Mouse (Mus musculus) MEL (cell line): ENCODE data around the gene Ilf2. TPM values are rescaled to one million over a fixed set of nuclear protein-coding genes. Genes with fewer than 3 reads are reported as not detected.

ENCODE experiments used
- DNase-seq: peaks from one replicate; pipeline ENCODE4 v3.0.0; 2011; ENCODE audit warnings: low read depth, low spot score
- H3K27ac ChIP-seq: 2 replicates; pipeline ENCODE4 v1.5.1; 2012; ENCODE audit warnings: low read depth, mild to moderate bottlenecking, control low read depth, low read length, moderate library complexity; ENCODE audit not compliant: control insufficient read depth
- H3K27me3 ChIP-seq, 2 experiments: fragments of 150-350 bp in 1 of 2; sonication (generic) in 1 of 2; 2 replicates each; pipeline ENCODE4 v1.6.1; 2012; ENCODE audit warnings: low read length in 2 of 2, mild to moderate bottlenecking in 2 of 2, improper control_type of control experiment in 1 of 2, moderate library complexity in 1 of 2; ENCODE audit not compliant: insufficient read depth in 2 of 2, control insufficient read depth in 1 of 2
- H3K36me3 ChIP-seq, 2 experiments: 2 replicates each; pipeline ENCODE4 v1.6.1; 2012 to 2014; ENCODE audit warnings: low read length in 2 of 2, improper control_type of control experiment in 1 of 2, inconsistent platforms in 1 of 2, mild to moderate bottlenecking in 1 of 2; ENCODE audit not compliant: insufficient read depth in 2 of 2, control insufficient read depth in 1 of 2
- H3K4me1 ChIP-seq, 2 experiments: fragments of 150-350 bp in 1 of 2; sonication (generic) in 1 of 2; 2 replicates each; pipeline ENCODE4 v1.6.1; 2012; ENCODE audit warnings: low read length in 2 of 2, improper control_type of control experiment in 1 of 2, mild to moderate bottlenecking in 1 of 2; ENCODE audit not compliant: insufficient read depth in 2 of 2, control insufficient read depth in 1 of 2
- H3K4me3 ChIP-seq, 2 experiments: fragments of 150-350 bp in 1 of 2; sonication (generic) in 1 of 2; 2 replicates each; pipeline ENCODE4 v1.5.1; 2012; ENCODE audit warnings: low read depth in 2 of 2, low read length in 2 of 2, mild to moderate bottlenecking in 2 of 2, moderate library complexity in 2 of 2, control low read depth in 1 of 2, improper control_type of control experiment in 1 of 2; ENCODE audit not compliant: control insufficient read depth in 1 of 2, insufficient read depth in 1 of 2
- H3K79me2 ChIP-seq: 2 replicates; pipeline ENCODE4 v1.6.1; 2012; ENCODE audit warnings: mild to moderate bottlenecking, low read length, moderate library complexity; ENCODE audit not compliant: control insufficient read depth, poor library complexity, insufficient read depth
- H3K9ac ChIP-seq: 2 replicates; pipeline ENCODE4 v1.6.1; 2012; ENCODE audit warnings: low read depth, mild to moderate bottlenecking, control low read depth, low read length, moderate library complexity; ENCODE audit not compliant: control insufficient read depth, poor library complexity, severe bottlenecking
- H3K9me3 ChIP-seq: fragments of 150-350 bp; sonication (generic); replicated peaks from 2 replicates; pipeline ENCODE4 v1.6.1; 2012; ENCODE audit warnings: mild to moderate bottlenecking, low read length, improper control_type of control experiment, moderate library complexity; ENCODE audit not compliant: insufficient read depth
- BHLHE40 ChIP-seq: IDR thresholded peaks from 2 replicates; pipeline ENCODE4 v1.6.1; 2012; ENCODE audit warnings: low read depth, mild to moderate bottlenecking, inconsistent platforms, low read length, improper control_type of control experiment, borderline replicate concordance
- CHD2 ChIP-seq: IDR thresholded peaks from 2 replicates; pipeline ENCODE4 v1.6.1; 2011; ENCODE audit warnings: low read length, improper control_type of control experiment
- EP300 ChIP-seq, 2 experiments: IDR thresholded peaks; 2 replicates each; pipeline ENCODE4 v1.6.1; 2011; ENCODE audit warnings: improper control_type of control experiment in 2 of 2, low read length in 2 of 2, low read depth in 1 of 2, mild to moderate bottlenecking in 1 of 2
- ETS1 ChIP-seq: IDR thresholded peaks from 2 replicates; pipeline ENCODE4 v1.6.1; 2012; ENCODE audit warnings: low read depth, mild to moderate bottlenecking, inconsistent platforms, low read length, improper control_type of control experiment, moderate library complexity
- GABPA ChIP-seq: IDR thresholded peaks from 2 replicates; pipeline ENCODE4 v1.6.1; 2012; ENCODE audit warnings: low read depth, mild to moderate bottlenecking, inconsistent platforms, low read length, improper control_type of control experiment, moderate library complexity
- MAZ ChIP-seq: IDR thresholded peaks from 2 replicates; pipeline ENCODE4 v1.6.1; 2012; ENCODE audit warnings: low read depth, mild to moderate bottlenecking, inconsistent platforms, low read length, improper control_type of control experiment
- MEF2A ChIP-seq: IDR thresholded peaks from 2 replicates; pipeline ENCODE4 v1.6.1; 2014; ENCODE audit warnings: low read depth, mild to moderate bottlenecking, inconsistent platforms, low read length, improper control_type of control experiment; ENCODE audit not compliant: poor library complexity, insufficient replicate concordance, severe bottlenecking; ENCODE audit errors: extremely low read depth
- POLR2A ChIP-seq, 2 experiments: IDR thresholded peaks; 2 replicates each; pipeline ENCODE4 v1.6.1; 2011 to 2012; ENCODE audit warnings: low read length in 2 of 2, mild to moderate bottlenecking in 2 of 2, control low read depth in 1 of 2, improper control_type of control experiment in 1 of 2, low read depth in 1 of 2, moderate library complexity in 1 of 2; ENCODE audit not compliant: control insufficient read depth in 1 of 2, insufficient read depth in 1 of 2, poor library complexity in 1 of 2
- SMC3 ChIP-seq: IDR thresholded peaks from 2 replicates; pipeline ENCODE4 v1.6.1; 2011; ENCODE audit warnings: low read depth, low read length, improper control_type of control experiment
- TAL1 ChIP-seq: IDR thresholded peaks from 2 replicates; pipeline ENCODE4 v1.6.1; 2012; ENCODE audit warnings: mild to moderate bottlenecking, inconsistent platforms, low read length, moderate library complexity, mixed read lengths
- TBP ChIP-seq: IDR thresholded peaks from 2 replicates; pipeline ENCODE4 v1.8.0; 2011; ENCODE audit warnings: low read depth, low read length, improper control_type of control experiment
- TCF12 ChIP-seq: IDR thresholded peaks from 2 replicates; pipeline ENCODE4 v1.6.1; 2014; ENCODE audit warnings: low read depth, mild to moderate bottlenecking, inconsistent platforms, low read length, improper control_type of control experiment, moderate library complexity
- ZMIZ1 ChIP-seq: IDR thresholded peaks from 2 replicates; pipeline ENCODE4 v1.6.1; 2012; ENCODE audit warnings: low read depth, mild to moderate bottlenecking, inconsistent platforms, low read length, improper control_type of control experiment, moderate library complexity
- polyA plus RNA-seq, 2 experiments: library from polyadenylated mRNA; stranded (reverse) in 1 of 2; unstranded in 1 of 2; fragments of >175 nt in 1 of 2; fragments of >200 nt in 1 of 2; gene quantifications; 2 replicates each; pipeline versions ENCODE4 v1.2.1 to v1.2.4; 2012; ENCODE audit warnings: low replicate concordance in 2 of 2, low read depth in 1 of 2; ENCODE audit not compliant: insufficient read length in 2 of 2, insufficient read depth in 1 of 2, missing spikeins in 1 of 2
- total RNA-seq: library from RNA; depleted of rRNA; stranded (reverse); fragments of 300-350 nt; gene quantifications from 2 replicates; pipeline ENCODE4 v1.2.3, GENCODE M21; 2012

Ilf2 gene
- total and polyA plus RNA-seq, 3 experiments, result 107 to 223 (median 175) TPM

GRCm38 (mm10) chr3:90464552-90465080, 11.3 kb upstream of the Ilf2 start:
- no peaks in the 10 kb centered on the region for H3K36me3 ChIP-seq
- no peak overlapping the region for H3K4me3 ChIP-seq
- H3K27ac ChIP-seq, result no peak overlapping the region
- H3K9me3 ChIP-seq, result no peaks in the 10 kb centered on the region
- TF ChIP-seq CHD2 (no peak), TBP (no peak), POLR2A (IDR thresholded peaks at IDR 0.05; ENCODE audit: control insufficient read depth in 1 of 2, insufficient read depth in 1 of 2, low read depth in 1 of 2, low read length in 2 of 2, poor library complexity in 1 of 2) (no peak), EP300 (IDR thresholded peaks at IDR 0.05; ENCODE audit: low read depth in 1 of 2, low read length in 2 of 2) (no peak), MAZ (no peak), ETS1 (no peak), TAL1 (no peak)
- no peak overlapping the region for H3K9ac ChIP-seq
- no peaks in the 10 kb centered on the region for H3K79me2 ChIP-seq
- H3K4me1 ChIP-seq, result no peaks in the 10 kb centered on the region
- peaks cover 8 to 12% of the 10 kb centered on the region in 2 experiments for H3K27me3 ChIP-seq
- DNase-seq, result no peak

GRCm38 (mm10) chr3:90465081-90465685, 10.7 kb upstream of the Ilf2 start:
- no peak for DNase-seq
- Histone ChIP-seq H3K27me3 (peaks cover 8 to 12% of the 10 kb centered on the region in 2 experiments), H3K79me2 (no peaks in the 10 kb centered on the region), H3K4me3 (no peak overlapping the region), H3K36me3 (no peaks in the 10 kb centered on the region), H3K9me3 (no peaks in the 10 kb centered on the region), H3K9ac (no peak overlapping the region), H3K27ac (no peak overlapping the region), H3K4me1 (no peaks in the 10 kb centered on the region)
- no peak for TF ChIP-seq SMC3
- TF ChIP-seq ZMIZ1, result no peak
- TF ChIP-seq TCF12, result no peak
- no peak for TF ChIP-seq MEF2A
- TF ChIP-seq GABPA, result no peak

- peaks cover 8 to 12% of the 10 kb centered on the region in 2 experiments for H3K27me3 ChIP-seq
- DNase-seq, result no peak
- no peaks in the 10 kb centered on the region for H3K79me2 ChIP-seq
- no peak within 1 kb of the TSS for H3K4me3 ChIP-seq
- H3K9ac ChIP-seq, result no peak within 1 kb of the TSS
- TF ChIP-seq BHLHE40, result no peak
- TF ChIP-seq ZMIZ1, result no peak
- H3K36me3 ChIP-seq, result no peaks in the 10 kb centered on the region
- H3K9me3 ChIP-seq, result no peaks in the 10 kb centered on the region
- no peaks in the 10 kb centered on the region for H3K4me1 ChIP-seq
- no peak within 1 kb of the TSS for H3K27ac ChIP-seq
Measured at GRCm38 (mm10) chr3:90465686-90466310, 10.1 kb upstream of the Ilf2 start, which contains the start of gene Npr1. Npr1 (minus strand) TSS chr3:90465866.
